Mouse (Mus musculus): ENCODE measurements around the gene Med1. TPM values are rescaled to one million over a fixed set of nuclear protein-coding genes. Genes with fewer than 3 reads are reported as not detected.
"Not testable (repeated sequence)": the region's sequence is repeated elsewhere in the genome, so short reads cannot be mapped to it uniquely, and the experiment has no call there.

The Med1 gene
- 40.2 TPM in 2 replicates for polyA plus RNA-seq (2014; fragmentation: Nextera tagmentation; extraction: Ambion mirVana)

- under 1% methylated on average over 53 of the region's 53 CpGs for WGBS
- ATAC-seq (ENCODE audit: insufficient number of reproducible peaks, insufficient read depth, low FRiP score, low read depth), result peak; percentile 88
- no peaks in the 10 kb centered on the region for H3K27me3 ChIP-seq (ENCODE audit: control insufficient read depth, insufficient read depth, low read length)
- no peaks in the 10 kb centered on the region for H3K9me3 ChIP-seq (ENCODE audit: control insufficient read depth, low read length)
- peaks cover 8 to 19% of the 10 kb centered on the region in 2 experiments; a peak in 3 of 4 replicates for H3K4me1 ChIP-seq (ENCODE audit: control insufficient read depth in 2 of 2, insufficient read depth in 2 of 2, low read length in 2 of 2)
- peak within 1 kb of the TSS; percentile 90 to 96 for H3K4me3 ChIP-seq (ENCODE audit: control insufficient read depth in 1 of 2, insufficient read depth in 1 of 2, low read depth in 1 of 2, low read length in 2 of 2)
- peak within 1 kb of the TSS; percentile 91 for H3K9ac ChIP-seq (ENCODE audit: low read length)
- H3K4me2 ChIP-seq (ENCODE audit: low read length), result peak within 1 kb of the TSS; percentile 81
- peaks cover 25% of the 10 kb centered on the region for H3K36me3 ChIP-seq (ENCODE audit: control insufficient read depth, insufficient read depth, low read length)
- H3K27ac ChIP-seq (replicated peaks in 1 of 2; ENCODE audit: control insufficient read depth in 1 of 2, insufficient read depth in 1 of 2, low read depth in 2 of 2, low read length in 2 of 2), result peak within 1 kb of the TSS; percentile 92
Observed at GRCm38 (mm10) chr11:98192901-98193805, at the start of gene Med1. Gene Med1, minus strand, starts transcription at chr11:98193293.

- H3K27ac ChIP-seq (replicated peaks in 1 of 2; ENCODE audit: control insufficient read depth in 1 of 2, insufficient read depth in 1 of 2, low read depth in 2 of 2, low read length in 2 of 2), result no peak overlapping the region
- no peak for ATAC-seq (ENCODE audit: insufficient number of reproducible peaks, insufficient read depth, low FRiP score, low read depth)
- peaks cover 94% of the 10 kb centered on the region for H3K36me3 ChIP-seq (ENCODE audit: control insufficient read depth, insufficient read depth, low read length)
- no peak overlapping the region for H3K4me3 ChIP-seq (ENCODE audit: control insufficient read depth in 1 of 2, insufficient read depth in 1 of 2, low read depth in 1 of 2, low read length in 2 of 2)
- H3K27me3 ChIP-seq (ENCODE audit: control insufficient read depth, insufficient read depth, low read length), result no peaks in the 10 kb centered on the region
- no peak overlapping the region for H3K9ac ChIP-seq (ENCODE audit: low read length)
- no peaks in the 10 kb centered on the region for H3K9me3 ChIP-seq (ENCODE audit: control insufficient read depth, low read length)
- H3K4me2 ChIP-seq (ENCODE audit: low read length), result no peak overlapping the region
- 92% methylated on average over 3 of the region's 3 CpGs for WGBS
- no peaks in the 10 kb centered on the region for H3K4me1 ChIP-seq (ENCODE audit: control insufficient read depth in 2 of 2, insufficient read depth in 2 of 2, low read length in 2 of 2)
Observed at GRCm38 (mm10) chr11:98238995-98239394, 45.9 kb upstream of the Med1 start.

- Histone ChIP-seq H3K27ac (replicated peaks in 1 of 2; ENCODE audit: control insufficient read depth in 1 of 2, insufficient read depth in 1 of 2, low read depth in 2 of 2, low read length in 2 of 2) (no peak overlapping the region), H3K9ac (ENCODE audit: low read length) (no peak overlapping the region), H3K9me3 (ENCODE audit: control insufficient read depth, low read length) (no peaks in the 10 kb centered on the region), H3K4me2 (ENCODE audit: low read length) (no peak overlapping the region), H3K4me3 (ENCODE audit: control insufficient read depth in 1 of 2, insufficient read depth in 1 of 2, low read depth in 1 of 2, low read length in 2 of 2) (no peak overlapping the region), H3K36me3 (ENCODE audit: control insufficient read depth, insufficient read depth, low read length) (peaks cover 94% of the 10 kb centered on the region), H3K27me3 (ENCODE audit: control insufficient read depth, insufficient read depth, low read length) (no peaks in the 10 kb centered on the region), H3K4me1 (ENCODE audit: control insufficient read depth in 2 of 2, insufficient read depth in 2 of 2, low read length in 2 of 2) (no peaks in the 10 kb centered on the region)
- WGBS, result 78% methylated on average over 3 of the region's 3 CpGs
- no peak for ATAC-seq (ENCODE audit: insufficient number of reproducible peaks, insufficient read depth, low FRiP score, low read depth)
Observed at GRCm38 (mm10) chr11:98238416-98238815, 45.3 kb upstream of the Med1 start.

- no peak for ATAC-seq (ENCODE audit: insufficient number of reproducible peaks, insufficient read depth, low FRiP score, low read depth)
- H3K4me1 ChIP-seq (ENCODE audit: control insufficient read depth in 2 of 2, insufficient read depth in 2 of 2, low read length in 2 of 2), result no peaks in the 10 kb centered on the region
- H3K4me2 ChIP-seq (ENCODE audit: low read length), result no peak overlapping the region
- no peak overlapping the region for H3K9ac ChIP-seq (ENCODE audit: low read length)
- peaks cover 93% of the 10 kb centered on the region for H3K36me3 ChIP-seq (ENCODE audit: control insufficient read depth, insufficient read depth, low read length)
- 96% methylated on average over 1 of the region's 1 CpGs for WGBS
- H3K27me3 ChIP-seq (ENCODE audit: control insufficient read depth, insufficient read depth, low read length), result no peaks in the 10 kb centered on the region
- H3K4me3 ChIP-seq (ENCODE audit: control insufficient read depth in 1 of 2, insufficient read depth in 1 of 2, low read depth in 1 of 2, low read length in 2 of 2), result no peak overlapping the region
- H3K9me3 ChIP-seq (ENCODE audit: control insufficient read depth, low read length), result no peaks in the 10 kb centered on the region
- H3K27ac ChIP-seq (replicated peaks in 1 of 2; ENCODE audit: control insufficient read depth in 1 of 2, insufficient read depth in 1 of 2, low read depth in 2 of 2, low read length in 2 of 2), result no peak overlapping the region
Observed at GRCm38 (mm10) chr11:98226349-98226748, 33.3 kb upstream of the Med1 start.

GRCm38 (mm10) chr11:98213311-98213710, 20.2 kb upstream of the Med1 start:
- Histone ChIP-seq H3K9ac (ENCODE audit: low read length) (no peak overlapping the region), H3K4me2 (ENCODE audit: low read length) (no peak overlapping the region), H3K27me3 (ENCODE audit: control insufficient read depth, insufficient read depth, low read length) (no peaks in the 10 kb centered on the region), H3K27ac (replicated peaks in 1 of 2; ENCODE audit: control insufficient read depth in 1 of 2, insufficient read depth in 1 of 2, low read depth in 2 of 2, low read length in 2 of 2) (no peak overlapping the region), H3K36me3 (ENCODE audit: control insufficient read depth, insufficient read depth, low read length) (peaks cover 83% of the 10 kb centered on the region), H3K9me3 (ENCODE audit: control insufficient read depth, low read length) (no peaks in the 10 kb centered on the region), H3K4me3 (ENCODE audit: control insufficient read depth in 1 of 2, insufficient read depth in 1 of 2, low read depth in 1 of 2, low read length in 2 of 2) (no peak overlapping the region), H3K4me1 (ENCODE audit: control insufficient read depth in 2 of 2, insufficient read depth in 2 of 2, low read length in 2 of 2) (peaks cover 0 to 7% of the 10 kb centered on the region in 2 experiments; a peak in 1 of 4 replicates)
- WGBS, result 81% methylated on average over 1 of the region's 1 CpGs
- no peak for ATAC-seq (ENCODE audit: insufficient number of reproducible peaks, insufficient read depth, low FRiP score, low read depth)

- not testable (repeated sequence) for H3K27me3 ChIP-seq (ENCODE audit: control insufficient read depth, insufficient read depth, low read length); ATAC-seq (ENCODE audit: insufficient number of reproducible peaks, insufficient read depth, low FRiP score, low read depth); H3K27ac ChIP-seq (replicated peaks in 1 of 2; ENCODE audit: control insufficient read depth in 1 of 2, insufficient read depth in 1 of 2, low read depth in 2 of 2, low read length in 2 of 2); H3K9ac ChIP-seq (ENCODE audit: low read length); H3K4me1 ChIP-seq (ENCODE audit: control insufficient read depth in 2 of 2, insufficient read depth in 2 of 2, low read length in 2 of 2); H3K4me3 ChIP-seq (ENCODE audit: control insufficient read depth in 1 of 2, insufficient read depth in 1 of 2, low read depth in 1 of 2, low read length in 2 of 2); H3K9me3 ChIP-seq (ENCODE audit: control insufficient read depth, low read length); H3K4me2 ChIP-seq (ENCODE audit: low read length)
- H3K36me3 ChIP-seq (ENCODE audit: control insufficient read depth, insufficient read depth, low read length), result peaks cover 79% of the 10 kb centered on the region
- WGBS, result 84% methylated on average over 4 of the region's 5 CpGs
Observed at GRCm38 (mm10) chr11:98209661-98210060, 16.6 kb upstream of the Med1 start.

- 84% methylated on average over 3 of the region's 3 CpGs for WGBS
- not testable (repeated sequence) for H3K4me1 ChIP-seq (ENCODE audit: control insufficient read depth in 2 of 2, insufficient read depth in 2 of 2, low read length in 2 of 2)
Observed at GRCm38 (mm10) chr11:98206281-98206680, 13.2 kb upstream of the Med1 start.

More at GRCm38 (mm10) chr11:98206281-98206680, 13.2 kb upstream of the Med1 start:
- ATAC-seq (ENCODE audit: insufficient number of reproducible peaks, insufficient read depth, low FRiP score, low read depth); H3K9me3 ChIP-seq (ENCODE audit: control insufficient read depth, low read length); H3K9ac ChIP-seq (ENCODE audit: low read length); H3K27ac ChIP-seq (replicated peaks in 1 of 2; ENCODE audit: control insufficient read depth in 1 of 2, insufficient read depth in 1 of 2, low read depth in 2 of 2, low read length in 2 of 2); H3K27me3 ChIP-seq (ENCODE audit: control insufficient read depth, insufficient read depth, low read length): not testable (repeated sequence)
- Histone ChIP-seq H3K4me3 (ENCODE audit: control insufficient read depth in 1 of 2, insufficient read depth in 1 of 2, low read depth in 1 of 2, low read length in 2 of 2) (peak overlapping the region in 1 of 2 experiments; percentile 95; a peak in 1 of 4 replicates), H3K36me3 (ENCODE audit: control insufficient read depth, insufficient read depth, low read length) (peaks cover 49% of the 10 kb centered on the region), H3K4me2 (ENCODE audit: low read length) (peak overlapping the region; percentile 84)

Measured in heart, embryonic 14.5 days (tissue).